Mouse (Mus musculus) forelimb bud, embryonic 11.5 days (tissue): Measurements from ENCODE around the gene Atp8b3.
A peak's percentile ranks its signal among the peaks of the same experiment; 100 is the strongest.

Experiments used
- DNase-seq: peaks from one replicate; pipeline ENCODE4 v3.0.0-alpha.2; 2012; ENCODE audit warnings: low read depth, low spot score

Gene Atp8b3

GRCm38 (mm10) chr10:80568876-80569275, 30.0 kb upstream of the Atp8b3 start:
- no peak for DNase-seq

- DNase-seq = peak; percentile 83
These were observed 27.6 kb upstream of the Atp8b3 start for GRCm38 (mm10) chr10:80566375-80567092.

GRCm38 (mm10) chr10:80561116-80561944, 22.4 kb upstream of the Atp8b3 start, which contains the start of gene Rexo1:
Rexo1 (minus strand) TSS chr10:80561560.
- peak; percentile 92 for DNase-seq

- no peak for DNase-seq
These were observed 21.7 kb upstream of the Atp8b3 start for GRCm38 (mm10) chr10:80560621-80561020.

GRCm38 (mm10) chr10:80559431-80559830, 20.5 kb upstream of the Atp8b3 start:
- DNase-seq = no peak

- DNase-seq = peak; percentile 40
These were observed 18.5 kb upstream of the Atp8b3 start for GRCm38 (mm10) chr10:80557346-80557965.

GRCm38 (mm10) chr10:80553997-80554396, 15.1 kb upstream of the Atp8b3 start:
- no peak for DNase-seq

- no peak for DNase-seq
These were observed 14.7 kb upstream of the Atp8b3 start for GRCm38 (mm10) chr10:80553575-80553974.

- DNase-seq = no peak
These were observed 13.4 kb upstream of the Atp8b3 start for GRCm38 (mm10) chr10:80552364-80552763.

- no peak for DNase-seq
These were observed 10.4 kb upstream of the Atp8b3 start for GRCm38 (mm10) chr10:80549279-80549678.

- DNase-seq = peak; percentile 53
These were observed 9.6 kb upstream of the Atp8b3 start for GRCm38 (mm10) chr10:80548428-80549006.

- no peak for DNase-seq
These were observed 8.6 kb upstream of the Atp8b3 start for GRCm38 (mm10) chr10:80547539-80547938.

GRCm38 (mm10) chr10:80546945-80547344, 8.0 kb upstream of the Atp8b3 start:
- DNase-seq = no peak

- DNase-seq = no peak
These were observed 6.7 kb upstream of the Atp8b3 start for GRCm38 (mm10) chr10:80545590-80545989.

GRCm38 (mm10) chr10:80543873-80544272, 4.9 kb upstream of the Atp8b3 start:
- no peak for DNase-seq

GRCm38 (mm10) chr10:80539493-80539892, 569 bp upstream of the Atp8b3 start:
- no peak for DNase-seq

- no peak for DNase-seq
These were observed 744 bp downstream of the Atp8b3 start for GRCm38 (mm10) chr10:80538180-80538579.

GRCm38 (mm10) chr10:80535711-80536110, 3.2 kb downstream of the Atp8b3 start:
- DNase-seq = no peak

- DNase-seq = no peak
These were observed 3.9 kb downstream of the Atp8b3 start for GRCm38 (mm10) chr10:80535071-80535470.

GRCm38 (mm10) chr10:80533704-80534103, 5.2 kb downstream of the Atp8b3 start:
- no peak for DNase-seq

- no peak for DNase-seq
These were observed 6.1 kb downstream of the Atp8b3 start for GRCm38 (mm10) chr10:80532783-80533182.

GRCm38 (mm10) chr10:80526172-80526571, 12.8 kb downstream of the Atp8b3 start:
- peak; percentile 39 for DNase-seq
